Mouse (Mus musculus) liver, embryonic 15.5 days (tissue): ENCODE results near the gene Iqgap3. TPM values are rescaled to one million over a fixed set of nuclear protein-coding genes. Genes with fewer than 3 reads are reported as not detected.

ENCODE experiments used
- ATAC-seq: fragments of 200-750 bp; cut with Nextera tagmentation; 2 replicates; pipeline ENCODE4 v1.8.0; 2017; ENCODE audit warnings: moderate number of reproducible peaks, mild to moderate bottlenecking, moderate library complexity; ENCODE audit not compliant: insufficient read depth
- H3K27ac ChIP-seq: fragments of 300-500 bp; sonication (generic); replicated peaks from 2 replicates; pipeline ENCODE4 v1.5.1; 2015; ENCODE audit warnings: mild to moderate bottlenecking, inconsistent platforms
- H3K27me3 ChIP-seq: fragments of 300-500 bp; sonication (generic); 2 replicates; pipeline ENCODE4 v1.6.1; 2015; ENCODE audit warnings: mild to moderate bottlenecking, inconsistent platforms
- H3K36me3 ChIP-seq: fragments of 300-500 bp; sonication (generic); replicated peaks from 2 replicates; pipeline ENCODE4 v1.6.1; 2015; ENCODE audit warnings: moderate library complexity, mild to moderate bottlenecking, inconsistent platforms
- H3K4me1 ChIP-seq: fragments of 300-500 bp; sonication (generic); replicated peaks from 2 replicates; pipeline ENCODE4 v1.6.1; 2015; ENCODE audit warnings: inconsistent platforms
- H3K4me2 ChIP-seq: fragments of 300-500 bp; sonication (generic); 2 replicates; pipeline ENCODE4 v1.6.1; 2015; ENCODE audit warnings: moderate library complexity, mild to moderate bottlenecking, inconsistent platforms
- H3K4me3 ChIP-seq: fragments of 300-500 bp; sonication (generic); replicated peaks from 2 replicates; pipeline ENCODE4 v1.5.1; 2015; ENCODE audit warnings: mild to moderate bottlenecking, inconsistent platforms
- H3K9ac ChIP-seq: fragments of 300-500 bp; sonication (generic); 2 replicates; pipeline ENCODE4 v1.6.1; 2015; ENCODE audit warnings: moderate library complexity, mild to moderate bottlenecking, inconsistent platforms
- H3K9me3 ChIP-seq: fragments of 300-500 bp; sonication (generic); replicated peaks from 2 replicates; pipeline ENCODE4 v1.6.1; 2016; ENCODE audit warnings: inconsistent platforms
- WGBS: fragments of 180-500 bp; shearing (Covaris S2); methylation state at CpG from one replicate; pipeline ENCODE4 v1.1.7; 2015; ENCODE audit warnings: mixed read lengths; ENCODE audit not compliant: insufficient replicate concordance; 5-methylcytosine and 5-hydroxymethylcytosine counted together
- polyA plus RNA-seq: library from polyadenylated mRNA; unstranded; fragments of >200 nt; fragmentation: Nextera tagmentation; extraction: Ambion mirVana; gene quantifications from 2 replicates; pipeline ENCODE4 v1.2.1, GENCODE M21; 2015

Gene Iqgap3
- polyA plus RNA-seq, 1 experiment from 2014 or later, result 7.3 TPM

DNA sequence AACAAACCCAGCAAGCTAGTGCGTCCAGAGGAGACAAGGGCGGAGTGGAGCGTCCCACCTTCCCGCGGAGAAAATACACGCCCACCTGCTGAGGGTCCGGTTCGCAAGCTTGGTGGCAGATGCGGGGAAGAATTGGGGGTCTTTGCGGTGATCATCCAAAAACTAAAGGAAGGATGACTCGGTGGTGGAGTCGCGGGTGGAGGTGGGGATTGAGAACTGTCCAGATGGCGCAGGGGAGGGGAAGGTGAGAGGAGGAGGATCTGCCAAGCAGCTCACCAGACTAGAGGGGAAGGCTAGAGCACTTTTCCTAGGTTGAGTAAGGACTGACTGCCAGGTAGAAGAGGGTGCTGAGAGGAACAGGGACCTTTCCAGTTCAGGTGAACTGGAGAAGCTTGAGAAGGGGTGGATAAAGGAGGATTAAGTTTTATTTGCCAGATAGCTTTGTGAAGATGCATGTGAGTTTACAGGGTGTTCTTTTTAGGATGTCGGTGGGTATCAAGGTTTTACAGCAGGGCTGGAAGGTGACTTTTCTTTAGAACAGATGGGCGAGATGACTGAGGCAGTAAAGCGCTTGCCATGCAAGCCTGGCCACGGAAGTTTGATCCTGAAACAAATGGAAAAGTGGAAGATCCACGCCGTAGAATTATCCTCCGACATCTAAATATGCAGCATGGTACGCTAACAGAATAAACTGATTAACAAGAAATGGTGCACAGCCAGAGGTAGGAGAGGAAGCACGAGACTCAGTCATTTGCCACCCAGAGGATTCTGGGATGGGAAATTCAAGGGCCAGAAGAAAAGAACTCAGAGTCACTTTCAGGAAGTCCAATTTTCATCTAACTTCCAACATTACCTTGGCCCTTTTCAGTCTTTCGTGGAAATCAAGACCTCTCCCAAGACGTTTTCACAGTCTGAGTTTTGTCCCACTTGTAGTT, 57.7 kb downstream of the Iqgap3 start:
- no peak for ATAC-seq
- WGBS, result 18% methylated on average over 25 of the region's 25 CpGs
- H3K4me1 ChIP-seq, result peaks cover 73% of the 10 kb centered on the region

DNA sequence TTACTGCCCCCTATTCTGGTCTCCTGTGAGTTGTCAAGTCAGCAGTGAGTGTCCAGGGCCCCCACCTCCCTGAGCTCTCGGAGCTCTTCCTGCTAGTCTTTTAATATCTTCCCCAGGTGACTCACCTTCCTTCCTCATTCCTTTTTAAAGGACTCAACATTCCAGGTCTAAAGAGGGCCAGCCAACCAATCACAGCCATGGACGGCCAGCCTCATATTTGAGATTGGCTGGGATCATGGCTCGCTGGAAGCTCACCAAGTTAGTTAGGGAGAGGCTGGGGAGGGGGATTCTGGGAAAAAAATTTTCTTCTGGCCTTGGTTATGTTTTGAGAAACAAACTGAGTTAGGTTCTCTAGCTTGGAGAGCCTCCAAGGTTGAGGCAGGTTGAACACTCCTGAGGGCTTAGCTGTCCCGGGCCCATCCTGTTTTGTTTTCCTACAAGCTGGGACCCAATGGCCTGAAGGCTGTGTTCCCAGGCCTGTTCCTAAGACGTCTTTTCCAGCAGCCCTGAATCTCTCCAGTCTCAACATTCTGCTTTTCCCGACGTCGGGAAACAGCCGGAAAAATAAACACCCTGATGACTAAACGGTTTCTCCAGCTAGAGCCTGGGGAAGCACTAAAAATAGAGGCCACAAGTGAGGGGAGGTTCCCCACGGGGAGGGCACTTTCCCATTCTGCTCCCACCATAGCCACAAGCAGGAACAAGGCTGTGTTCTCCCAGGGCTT, 58.6 kb downstream of the Iqgap3 start:
- Histone ChIP-seq H3K27ac (peak overlapping the region; percentile 96), H3K27me3 (peaks cover 18% of the 10 kb centered on the region; the same call in 1 of the 2 replicates), H3K4me1 (peaks cover 81% of the 10 kb centered on the region), H3K9ac (no peak overlapping the region), H3K4me2 (peak overlapping the region; percentile 98), H3K9me3 (no peaks in the 10 kb centered on the region), H3K4me3 (no peak overlapping the region), H3K36me3 (no peaks in the 10 kb centered on the region)
- no peak for ATAC-seq
- 25% methylated on average over 11 of the region's 11 CpGs for WGBS

More for the DNA sequence above, 57.7 kb downstream of the Iqgap3 start:
- Histone ChIP-seq H3K4me2 (peak overlapping the region; percentile 91), H3K27ac (peak overlapping the region; percentile 96), H3K4me3 (peak overlapping the region; percentile 60), H3K9me3 (no peaks in the 10 kb centered on the region), H3K36me3 (no peaks in the 10 kb centered on the region), H3K27me3 (peaks cover 18% of the 10 kb centered on the region; the same call in 1 of the 2 replicates), H3K9ac (peak overlapping the region; percentile 50)

DNA sequence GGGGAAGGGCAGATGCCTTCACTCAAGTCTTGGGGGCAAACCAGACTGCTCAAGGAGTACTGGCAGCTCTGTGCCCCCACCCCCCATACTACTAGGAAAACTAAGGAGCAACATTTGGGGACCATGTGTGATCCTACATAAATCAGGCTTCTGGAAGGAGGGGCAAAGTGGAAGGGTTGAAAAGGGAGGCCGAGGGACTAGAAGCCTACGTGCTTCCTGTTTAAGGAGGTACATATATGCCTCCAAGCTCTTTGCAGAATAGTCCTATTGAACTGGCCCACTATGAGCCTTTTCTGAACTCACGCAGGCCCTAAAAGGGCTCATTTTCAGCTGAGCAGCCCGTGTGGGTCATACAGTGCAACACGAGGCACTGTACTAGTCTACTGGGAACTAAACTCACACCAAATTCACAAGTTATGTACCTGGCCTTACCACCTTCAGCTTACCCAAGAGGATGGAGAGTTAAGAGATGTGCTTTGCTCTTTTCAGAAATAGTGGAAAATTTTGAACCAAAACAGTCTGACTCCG, 59.2 kb downstream of the Iqgap3 start:
- Histone ChIP-seq H3K4me3 (0 out of 2 replicates have a peak overlapping the region, but pooled peaks have one; percentile 80), H3K27me3 (peaks cover 18% of the 10 kb centered on the region; the same call in 1 of the 2 replicates), H3K4me2 (peak overlapping the region; percentile 98), H3K36me3 (no peaks in the 10 kb centered on the region), H3K27ac (peak overlapping the region; percentile 96), H3K4me1 (peaks cover 88% of the 10 kb centered on the region), H3K9ac (no peak overlapping the region), H3K9me3 (no peaks in the 10 kb centered on the region)
- WGBS, result 30% methylated on average over 6 of the region's 6 CpGs
- no peak for ATAC-seq

- Histone ChIP-seq H3K4me1 (peaks cover 92% of the 10 kb centered on the region), H3K9me3 (no peaks in the 10 kb centered on the region), H3K9ac (peak overlapping the region; percentile 65), H3K27ac (peak overlapping the region; percentile 96), H3K4me3 (peak overlapping the region; percentile 80), H3K27me3 (peaks cover 18% of the 10 kb centered on the region; the same call in 1 of the 2 replicates), H3K4me2 (peak overlapping the region; percentile 98), H3K36me3 (no peaks in the 10 kb centered on the region)
- 9% methylated on average over 9 of the region's 9 CpGs for WGBS
- no peak for ATAC-seq
Observed at GRCm38 (mm10) chr3:88141439-88141786, 59.6 kb downstream of the Iqgap3 start.

DNA sequence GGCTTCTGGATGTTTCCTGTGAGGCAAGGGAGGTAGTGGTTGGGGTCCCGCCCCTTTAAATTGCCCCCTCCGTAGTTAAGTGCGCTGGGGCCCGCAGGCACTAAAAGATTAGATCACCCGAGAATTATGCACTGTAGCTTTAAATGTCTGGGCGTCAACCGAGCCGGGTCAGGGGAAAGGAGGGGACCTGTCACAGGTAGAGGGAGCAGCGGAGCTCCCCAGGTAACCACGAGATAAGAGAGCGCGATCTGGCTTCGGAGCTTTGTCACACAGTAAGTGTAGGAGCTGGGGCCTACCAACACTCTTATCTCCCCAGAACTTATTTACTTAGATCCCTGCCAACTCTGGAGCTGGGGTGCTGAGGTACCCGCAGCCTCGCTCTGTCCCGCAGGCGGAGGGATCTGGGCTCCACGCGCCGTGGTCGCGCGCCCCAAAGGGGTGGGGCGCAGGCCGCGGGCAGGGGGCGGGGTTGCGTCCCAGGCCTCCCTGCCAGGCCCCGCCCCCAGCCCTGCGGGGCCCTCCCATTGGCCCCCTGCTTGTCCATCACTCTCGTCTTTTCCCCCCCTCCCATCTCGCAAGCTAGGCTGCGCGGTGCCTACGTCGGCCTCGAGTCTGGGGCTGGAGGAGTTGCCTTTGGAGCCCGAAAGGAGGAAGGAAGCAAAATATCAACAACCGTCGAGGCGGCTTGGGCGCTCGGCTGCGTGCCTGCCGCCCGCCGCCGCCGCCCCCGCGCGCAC, 60.2 kb downstream of the Iqgap3 start, which contains the start of gene Mef2d:
Mef2d (plus strand) TSS at position 586 of the 737 bp plus-strand sequence.
- H3K36me3 ChIP-seq, result no peaks in the 10 kb centered on the region
- peaks cover 97% of the 10 kb centered on the region for H3K4me1 ChIP-seq
- H3K4me2 ChIP-seq, result peak within 1 kb of the TSS; percentile 98
- ATAC-seq, result peak; percentile 82
- peak within 1 kb of the TSS; percentile 96 for H3K27ac ChIP-seq
- H3K27me3 ChIP-seq, result peaks cover 18% of the 10 kb centered on the region; the same call in 1 of the 2 replicates
- peak within 1 kb of the TSS; percentile 80 for H3K9ac ChIP-seq
- under 1% methylated on average over 43 of the region's 52 CpGs for WGBS
- H3K4me3 ChIP-seq, result peak within 1 kb of the TSS; percentile 80
- H3K9me3 ChIP-seq, result no peaks in the 10 kb centered on the region

- ATAC-seq, result peak; percentile 44
- H3K4me1 ChIP-seq, result peaks cover 97% of the 10 kb centered on the region
- WGBS, result under 1% methylated on average over 57 of the region's 57 CpGs
Observed at GRCm38 (mm10) chr3:88142546-88142915, 60.8 kb downstream of the Iqgap3 start.

DNA sequence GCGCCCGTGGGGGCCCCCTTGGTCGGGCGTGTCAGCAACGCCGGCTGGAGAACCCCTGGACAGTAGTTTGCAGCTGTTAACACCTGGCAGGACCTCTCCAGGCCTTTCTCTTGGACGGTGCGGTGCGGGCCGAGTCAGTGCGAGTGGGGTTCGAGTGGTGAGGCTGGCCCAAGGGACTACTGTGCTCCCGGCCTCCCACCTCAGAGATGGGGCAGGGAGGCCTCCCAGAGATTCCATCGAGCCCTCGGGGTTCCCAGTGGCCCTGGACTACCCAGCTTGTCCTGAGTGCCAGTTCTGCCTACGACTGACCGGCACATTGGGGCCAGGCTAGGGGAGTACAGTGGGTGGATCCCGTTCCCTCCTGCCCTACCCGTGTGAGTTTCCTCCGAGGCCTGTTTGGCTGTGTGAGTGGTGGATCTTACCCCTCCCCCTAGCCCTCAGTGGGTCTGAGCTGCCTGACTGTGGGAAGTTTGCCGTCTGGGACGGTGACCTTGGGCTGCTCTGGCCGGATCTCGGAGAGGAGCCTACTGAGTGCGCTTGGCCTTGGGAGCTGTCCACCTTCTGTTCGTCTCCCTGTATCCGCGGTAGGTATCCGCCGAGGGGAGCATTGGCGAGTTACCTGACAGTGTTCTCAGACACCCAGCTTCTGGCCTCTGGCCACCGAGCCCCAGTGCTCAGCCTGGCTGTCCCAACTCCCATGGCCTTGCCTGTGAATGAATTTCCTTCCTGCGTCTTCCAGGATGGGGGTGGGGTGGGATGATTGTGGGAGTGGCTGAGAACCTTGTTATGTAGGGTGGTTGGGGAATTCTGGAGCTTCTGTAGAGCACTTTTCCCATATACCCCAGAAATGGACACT, 61.4 kb downstream of the Iqgap3 start:
- peak overlapping the region; percentile 80 for H3K9ac ChIP-seq
- H3K4me3 ChIP-seq, result peak overlapping the region; percentile 80
- peaks cover 18% of the 10 kb centered on the region; the same call in 1 of the 2 replicates for H3K27me3 ChIP-seq
- H3K4me1 ChIP-seq, result peaks cover 97% of the 10 kb centered on the region
- under 1% methylated on average over 33 of the region's 33 CpGs for WGBS
- no peaks in the 10 kb centered on the region for H3K9me3 ChIP-seq
- peak; percentile 13 for ATAC-seq
- peak overlapping the region; percentile 96 for H3K27ac ChIP-seq
- no peaks in the 10 kb centered on the region for H3K36me3 ChIP-seq
- H3K4me2 ChIP-seq, result peak overlapping the region; percentile 98

More at GRCm38 (mm10) chr3:88142546-88142915, 60.8 kb downstream of the Iqgap3 start:
- peaks cover 18% of the 10 kb centered on the region; the same call in 1 of the 2 replicates for H3K27me3 ChIP-seq
- H3K9me3 ChIP-seq, result no peaks in the 10 kb centered on the region
- H3K4me2 ChIP-seq, result peak overlapping the region; percentile 98
- H3K4me3 ChIP-seq, result peak overlapping the region; percentile 80
- no peaks in the 10 kb centered on the region for H3K36me3 ChIP-seq
- peak overlapping the region; percentile 80 for H3K9ac ChIP-seq
- peak overlapping the region; percentile 96 for H3K27ac ChIP-seq

DNA sequence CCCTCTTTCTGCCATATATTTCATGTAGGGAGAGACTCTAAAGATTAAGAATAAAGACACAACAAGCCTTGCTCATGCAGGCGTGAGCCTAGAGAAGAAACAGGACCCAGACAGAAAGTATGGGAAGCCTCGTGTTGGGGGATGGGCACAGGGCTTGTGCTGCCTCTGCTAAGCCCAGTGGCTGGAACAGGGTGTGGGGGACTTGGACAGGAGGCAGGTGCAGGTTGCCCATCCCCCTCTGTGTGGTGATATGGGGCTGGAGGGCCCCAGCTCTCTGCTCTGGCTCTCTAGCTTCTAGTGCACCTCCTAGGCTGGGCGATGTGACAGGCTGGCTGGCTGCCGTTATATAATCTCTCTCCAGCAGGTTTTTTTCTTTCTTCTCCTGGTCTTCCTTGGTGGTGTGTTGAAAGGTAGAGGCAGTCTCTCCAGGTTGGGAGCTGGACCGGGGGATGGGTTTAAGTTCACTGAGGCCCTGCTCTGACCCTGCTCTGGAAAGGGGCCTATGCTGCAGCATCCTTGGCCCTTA, 62.3 kb downstream of the Iqgap3 start:
- ATAC-seq, result no peak
- WGBS, result 4% methylated on average over 5 of the region's 5 CpGs

DNA sequence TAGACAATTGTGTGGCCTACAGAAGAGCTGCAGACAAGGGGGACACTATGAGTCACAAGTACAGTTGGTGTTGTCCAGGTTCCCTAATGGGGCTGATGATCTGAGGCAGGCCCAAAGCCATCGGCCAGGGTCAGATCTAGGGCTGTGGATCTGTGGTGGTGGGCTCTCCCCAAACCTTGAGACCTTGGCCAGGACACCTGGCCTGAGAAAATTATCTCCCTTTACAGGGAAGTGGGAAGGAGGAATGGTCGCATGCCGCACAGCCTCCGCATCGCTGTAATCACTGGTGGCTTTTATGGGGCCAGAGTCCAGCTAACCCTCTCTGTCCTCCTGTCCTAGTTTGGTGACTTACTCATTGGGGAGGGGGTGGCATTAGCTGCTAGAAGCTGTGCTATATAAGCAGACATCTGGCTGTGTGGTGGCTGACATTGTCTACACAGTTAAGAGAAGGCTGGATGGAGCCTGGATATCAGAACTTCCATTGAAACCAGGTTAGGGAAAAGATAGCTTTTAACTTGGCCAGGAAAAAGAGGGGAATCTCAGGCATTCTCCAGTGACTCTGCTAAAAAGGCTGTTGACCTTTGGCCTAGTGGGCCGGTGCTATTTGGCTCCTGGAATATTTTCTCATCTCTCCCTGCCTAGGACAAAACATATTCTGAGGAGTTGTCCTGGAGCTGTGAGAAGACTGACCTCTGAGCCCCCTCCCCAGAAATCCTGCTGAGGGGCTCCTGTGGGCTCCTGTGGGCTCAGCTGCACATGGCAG, 63.1 kb downstream of the Iqgap3 start:
- no peak for ATAC-seq
- Histone ChIP-seq H3K9me3 (no peaks in the 10 kb centered on the region), H3K9ac (peak overlapping the region; percentile 80), H3K4me2 (peak overlapping the region; percentile 98), H3K4me1 (peaks cover 97% of the 10 kb centered on the region), H3K4me3 (peak overlapping the region; percentile 80), H3K36me3 (no peaks in the 10 kb centered on the region), H3K27ac (peak overlapping the region; percentile 96), H3K27me3 (peaks cover 12% of the 10 kb centered on the region; the same call in 1 of the 2 replicates)
- WGBS, result 60% methylated on average over 6 of the region's 6 CpGs

More for the DNA sequence above, 62.3 kb downstream of the Iqgap3 start:
- H3K4me1 ChIP-seq, result peaks cover 97% of the 10 kb centered on the region
- peaks cover 18% of the 10 kb centered on the region; the same call in 1 of the 2 replicates for H3K27me3 ChIP-seq
- peak overlapping the region; percentile 96 for H3K27ac ChIP-seq
- no peaks in the 10 kb centered on the region for H3K9me3 ChIP-seq
- H3K4me2 ChIP-seq, result peak overlapping the region; percentile 98
- H3K9ac ChIP-seq, result peak overlapping the region; percentile 80
- no peaks in the 10 kb centered on the region for H3K36me3 ChIP-seq
- H3K4me3 ChIP-seq, result peak overlapping the region; percentile 80
